Comparison of ENCODE assay signal across 10 mouse cellular contexts in the genomic region with DNA sequence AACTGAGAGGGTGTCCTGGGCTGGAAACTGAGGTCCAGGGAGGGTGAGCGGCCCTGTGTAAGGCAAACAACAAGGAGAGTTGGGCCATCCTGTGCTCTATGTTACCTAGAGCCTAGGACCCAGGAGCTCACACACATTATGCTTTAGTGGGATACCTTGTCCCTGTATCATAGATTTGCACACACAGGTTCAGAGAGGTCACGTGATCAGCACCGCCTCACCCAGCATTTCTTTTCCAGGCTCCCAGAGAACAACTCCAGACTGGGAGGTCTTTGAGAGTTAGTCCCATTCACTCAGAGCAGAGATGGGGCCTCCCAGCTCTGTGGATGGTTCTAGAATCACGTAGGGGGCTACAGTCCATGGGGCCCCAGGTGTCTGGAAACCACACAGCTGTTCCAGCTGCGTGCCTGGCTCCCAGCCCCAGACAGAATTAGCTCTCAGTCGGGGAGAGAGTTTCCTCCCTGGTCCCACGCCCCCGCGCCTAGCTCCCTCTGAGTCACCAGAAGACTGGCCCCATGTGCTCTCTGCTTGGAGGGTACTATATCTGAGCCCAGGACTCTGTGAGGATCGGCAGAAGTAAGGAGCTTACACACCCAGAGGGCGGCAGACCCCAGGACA. TPM values are rescaled to one million over a fixed set of nuclear protein-coding genes. Genes with fewer than 3 reads are reported as not detected.
A peak's percentile ranks its signal among the peaks of the same experiment; 100 is the strongest.
DNase-seq lines count a peak whose midpoint lies in the region; ATAC-seq and TF ChIP-seq lines count a peak whose summit lies in the region.
"Had no signal": no experiment of that assay in that cellular context is flagged by ENCODE, and none has a peak within 500 bp of the region (broad histone marks: within the 10 kb centered on the region; RNA-seq: fewer than 3 reads in every experiment).

No protein-coding gene starts in this region.

- H3K4me2 ChIP-seq in hindbrain, embryonic 11.5 days (replicated peaks; ENCODE audit: low read depth, low read length) = no peak overlapping the region
- H3K4me2 ChIP-seq in CH12.LX (ENCODE audit: insufficient read depth, low read depth, poor library complexity, severe bottlenecking) = no peak overlapping the region
- H3K4me2 ChIP-seq: hindbrain, embryonic 14.5 days; midbrain, embryonic 15.5 days had no signal

- H3K9me3 ChIP-seq in hindbrain, embryonic 10.5 days = no peaks in the 10 kb centered on the region
- H3K9me3 ChIP-seq in hindbrain, embryonic 11.5 days (ENCODE audit: control insufficient read depth, low read length) = no peaks in the 10 kb centered on the region
- no peaks in the 10 kb centered on the region for H3K9me3 ChIP-seq in CH12.LX (replicated peaks; ENCODE audit: low read length)
- H3K9me3 ChIP-seq: midbrain, embryonic 15.5 days had no signal

- in situ Hi-C loops in CH12.LX (cut with MboI; ENCODE audit: low pct_ligation_motif_present, low pct_unique_long_range_greater_than_20kb, low sequenced_read_pairs) = no loop called here

- peaks cover 15% of the 10 kb centered on the region for H3K27me3 ChIP-seq in hindbrain, embryonic 10.5 days (ENCODE audit: insufficient read depth, poor library complexity, severe bottlenecking)
- H3K27me3 ChIP-seq in hindbrain, embryonic 11.5 days (ENCODE audit: control insufficient read depth, insufficient read depth, low read length) = no peaks in the 10 kb centered on the region
- peaks cover 86% of the 10 kb centered on the region for H3K27me3 ChIP-seq in CH12.LX (replicated peaks)
- H3K27me3 ChIP-seq: midbrain, embryonic 15.5 days had no signal

- no peak for ATAC-seq in hindbrain, embryonic 11.5 days (ENCODE audit: low FRiP score)
- ATAC-seq: midbrain, embryonic 15.5 days had no signal

- no peaks in the 10 kb centered on the region for H3K36me3 ChIP-seq in hindbrain, embryonic 10.5 days
- no peaks in the 10 kb centered on the region for H3K36me3 ChIP-seq in hindbrain, embryonic 11.5 days (ENCODE audit: control insufficient read depth, insufficient read depth, low read length)
- H3K36me3 ChIP-seq in CH12.LX (replicated peaks in 1 of 2; ENCODE audit: control insufficient read depth in 1 of 2, insufficient read depth in 1 of 2, low read length in 1 of 2) = no peaks in the 10 kb centered on the region
- H3K36me3 ChIP-seq: midbrain, embryonic 15.5 days had no signal

- dilution Hi-C loops in CH12.LX (cut with MboI; ENCODE audit: extremely low pct_ligation_motif_present, extremely low pct_unique_long_range_greater_than_20kb, low sequenced_read_pairs) = no loop called here

- DNase-seq in hindbrain, embryonic 10.5 days (ENCODE audit: low spot score) = no peak
- no peak for DNase-seq in hindbrain, embryonic 11.5 days (ENCODE audit: low spot score)
- DNase-seq in CH12.LX (ENCODE audit: extremely low read depth) = no peak
- DNase-seq in gastrocnemius, postnatal 36 days = peak; percentile 49 to 54
- DNase-seq in left cerebral cortex, postnatal 36 days (ENCODE audit: low spot score in 2 of 2) = peak; percentile 48 to 51
- no peak for DNase-seq in B cell, adult 2 months
- no peak for DNase-seq in layer of hippocampus, postnatal 36 days
- no peak for DNase-seq in embryo, embryonic 10.5 days (ENCODE audit: low spot score)

- no peak for TF ChIP-seq RAD21 in CH12.LX (IDR thresholded peaks at IDR 0.05; ENCODE audit: low read depth, low read length)

- TF ChIP-seq CTCF in CH12.LX (conservative IDR thresholded peaks at IDR 0.05 in 1 of 2, IDR thresholded peaks at IDR 0.05 in 1 of 2; ENCODE audit: low read depth in 2 of 2, low read length in 2 of 2) = no peak

- no peak for TF ChIP-seq EP300 in CH12.LX (IDR thresholded peaks at IDR 0.05; ENCODE audit: low read length)

- peaks cover 63% of the 10 kb centered on the region for H3K4me1 ChIP-seq in hindbrain, embryonic 10.5 days (replicated peaks)
- H3K4me1 ChIP-seq in hindbrain, embryonic 11.5 days (replicated peaks; ENCODE audit: control insufficient read depth, insufficient read depth, low read length) = no peaks in the 10 kb centered on the region; the same call in 1 of the 2 replicates
- H3K4me1 ChIP-seq in CH12.LX (ENCODE audit: control insufficient read depth in 1 of 2, insufficient read depth in 2 of 2) = peaks cover 0 to 10% of the 10 kb centered on the region in 2 experiments; a peak in 2 of 4 replicates

- intact Hi-C loops in gastrocnemius, postnatal 36 days (cut with DNase I) = no loop called here
- intact Hi-C loops in left cerebral cortex, postnatal 36 days (cut with DNase I) = no loop called here

- peak overlapping the region; percentile 67 for H3K27ac ChIP-seq in hindbrain, embryonic 10.5 days
- H3K27ac ChIP-seq in hindbrain, embryonic 11.5 days (ENCODE audit: low read depth, low read length) = no peak overlapping the region
- H3K27ac ChIP-seq in CH12.LX (ENCODE audit: insufficient read depth, low read depth) = no peak overlapping the region
- H3K27ac ChIP-seq: hindbrain, embryonic 14.5 days; midbrain, embryonic 15.5 days had no signal

- no peak overlapping the region for H3K4me3 ChIP-seq in hindbrain, embryonic 10.5 days
- H3K4me3 ChIP-seq in hindbrain, embryonic 11.5 days (ENCODE audit: low read depth, low read length) = no peak overlapping the region
- no peak overlapping the region for H3K4me3 ChIP-seq in CH12.LX (replicated peaks in 1 of 3; ENCODE audit: low read depth in 2 of 3, low read length in 2 of 3, poor library complexity in 1 of 3)
- H3K4me3 ChIP-seq: midbrain, embryonic 15.5 days had no signal

- TF ChIP-seq POLR2A in CH12.LX (IDR thresholded peaks at IDR 0.05; ENCODE audit: low read depth, low read length) = no peak

- no peak overlapping the region for H3K9ac ChIP-seq in hindbrain, embryonic 11.5 days (ENCODE audit: low read depth, low read length)
- no peak overlapping the region for H3K9ac ChIP-seq in CH12.LX (ENCODE audit: insufficient read depth, low read depth)
- H3K9ac ChIP-seq: hindbrain, embryonic 14.5 days; midbrain, embryonic 15.5 days had no signal

- WGBS in hindbrain, embryonic 10.5 days = 62% methylated on average over 11 of the region's 11 CpGs
- 63% methylated on average over 11 of the region's 11 CpGs for WGBS in hindbrain, embryonic 11.5 days

- no peaks in the 10 kb centered on the region for H3K79me2 ChIP-seq in CH12.LX (replicated peaks; ENCODE audit: control insufficient read depth, extremely low read depth, insufficient read depth, poor library complexity, severe bottlenecking)

TF ChIP-seq in CH12.LX, 34 proteins besides CTCF, POLR2A, EP300 and RAD21:
- TF ChIP-seq TBP (conservative IDR thresholded peaks at IDR 0.05; ENCODE audit: low read depth, low read length) = no peak
- TF ChIP-seq UBTF (IDR thresholded peaks at IDR 0.05; ENCODE audit: low read depth, low read length) = no peak
- TF ChIP-seq CHD2 (IDR thresholded peaks at IDR 0.05; ENCODE audit: low read length) = no peak
- no peak for TF ChIP-seq SIN3A (IDR thresholded peaks at IDR 0.05; ENCODE audit: low read length)
- TF ChIP-seq USF1 (IDR thresholded peaks at IDR 0.05; ENCODE audit: low read depth, low read length) = peak; percentile 15; the same call in 1 of the 2 replicates
- TF ChIP-seq MEF2A (IDR thresholded peaks at IDR 0.05; ENCODE audit: borderline replicate concordance, low read depth, low read length) = no peak
- no peak for TF ChIP-seq MAZ (IDR thresholded peaks at IDR 0.05; ENCODE audit: low read depth, low read length)
- TF ChIP-seq USF2 (conservative IDR thresholded peaks at IDR 0.05; ENCODE audit: low read depth, low read length) = 0 out of 2 replicates have a peak, but pooled peaks have one; percentile 9
- TF ChIP-seq TCF12 (IDR thresholded peaks at IDR 0.05; ENCODE audit: low read depth, low read length) = peak; percentile 28; the same call in 1 of the 2 replicates
TF ChIP-seq in CH12.LX: peak in this region for 3.

RNA-seq across cellular contexts. Expression of a gene that starts 22.3 kb away (rescaled TPM):
- polyA plus RNA-seq in hindbrain, embryonic 10.5 days (2016; fragmentation: Nextera tagmentation; extraction: Ambion mirVana) = 0.78 and 1.1 TPM in 2 replicates
- 1.1 and 3.1 TPM in 2 replicates for polyA plus RNA-seq in hindbrain, embryonic 11.5 days (2014; fragmentation: Nextera tagmentation; extraction: Ambion mirVana)
- total RNA-seq in CH12.LX (2012; rRNA removed) (not detected in 2 replicates), CH12.LX (2014; rRNA removed) (not detected in 2 replicates)
- polyA plus RNA-seq in CH12.LX (2012; ENCODE audit: insufficient read length, low read depth) = not detected in 2 replicates
- total RNA-seq in gastrocnemius, postnatal 36 days (2021) = 10 to 100 TPM; 11.8 to 14.0 TPM
- 1 to 10 TPM; 2.8 to 7.7 TPM for total RNA-seq in left cerebral cortex, postnatal 36 days (2021)
- total RNA-seq in layer of hippocampus, postnatal 36 days (2021) = 1 to 10 TPM; 4.0 TPM

Comparison
In these comparisons a context has a peak if more than half of its experiments do, and no peak if none do; other contexts are left out.
1. DNase-seq: peak in gastrocnemius, postnatal 36 days (2 of 2) and left cerebral cortex, postnatal 36 days (2 of 2); none in hindbrain, embryonic 10.5 days (single experiment), hindbrain, embryonic 11.5 days (single experiment), CH12.LX (single experiment), B cell, adult 2 months (0 of 2), layer of hippocampus, postnatal 36 days (0 of 2) and embryo, embryonic 10.5 days (single experiment).